15 mouse cellular contexts compared by ENCODE assay signal in the genomic region with DNA sequence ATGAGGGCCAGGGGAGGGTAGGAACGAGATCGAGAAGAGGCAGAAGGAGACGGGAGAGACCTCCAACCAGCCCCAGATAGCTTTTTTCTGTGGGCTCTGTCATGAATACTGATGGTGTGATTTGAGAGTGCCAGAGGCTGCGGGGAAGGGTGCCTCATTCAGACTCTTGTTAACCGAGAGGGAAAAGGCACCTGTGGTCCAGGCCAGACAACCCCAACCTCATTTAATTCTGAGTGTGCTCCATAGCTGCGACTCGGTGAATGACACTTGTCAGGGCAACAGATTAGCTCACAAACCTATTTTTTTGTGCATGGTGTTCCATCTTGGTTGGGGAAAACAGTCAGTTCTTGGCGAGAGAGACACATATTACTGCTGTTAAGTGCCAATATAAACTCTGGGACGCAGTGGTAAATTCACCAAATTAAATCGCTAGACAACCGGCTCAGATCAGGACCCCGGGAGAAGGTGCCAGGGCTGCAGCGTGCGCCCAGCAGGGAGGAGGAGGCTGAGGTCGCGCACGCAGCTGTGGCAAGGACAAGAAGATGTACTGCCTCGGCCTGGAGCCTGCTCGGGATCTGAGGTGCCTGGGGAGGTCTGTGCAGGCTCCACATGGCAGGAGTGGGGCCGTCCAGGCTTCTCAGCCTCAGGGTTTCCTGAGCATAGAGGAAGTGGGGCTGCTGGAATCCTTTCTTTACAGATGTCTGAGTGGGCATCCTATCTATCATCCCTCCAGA.
DNase-seq lines count a peak whose midpoint lies in the region; ATAC-seq and TF ChIP-seq lines count a peak whose summit lies in the region.
"Had no signal": no experiment of that assay in that cellular context is flagged by ENCODE, and none has a peak within 500 bp of the region (broad histone marks: within the 10 kb centered on the region; RNA-seq: fewer than 3 reads in every experiment).

No protein-coding gene starts in this region.

- no peak overlapping the region for H3K4me2 ChIP-seq in heart, embryonic 12.5 days
- no peak overlapping the region for H3K4me2 ChIP-seq in hindbrain, embryonic 16.5 days (ENCODE audit: low read length)

- no peak for TF ChIP-seq CTCF in olfactory bulb, adult 2 months (IDR thresholded peaks at IDR 0.05; ENCODE audit: insufficient read depth, low read depth, low read length)

- peak overlapping the region; percentile 36; the same call in 1 of the 2 replicates for H3K27ac ChIP-seq in heart, embryonic 12.5 days (ENCODE audit: poor library complexity, severe bottlenecking)
- peak overlapping the region; percentile 15 for H3K27ac ChIP-seq in hindbrain, embryonic 16.5 days (ENCODE audit: low read depth, low read length)
- H3K27ac ChIP-seq in olfactory bulb, adult 2 months (ENCODE audit: insufficient read depth, low read depth, low read length) = peak overlapping the region; percentile 38
- H3K27ac ChIP-seq: limb, embryonic 15.5 days; macrophage had no signal

- no peak for ATAC-seq in heart, embryonic 12.5 days (ENCODE audit: insufficient number of reproducible peaks, low FRiP score)
- no peak for ATAC-seq in hindbrain, embryonic 16.5 days
- ATAC-seq in monocyte, adult 5-6 weeks (replicated peaks; ENCODE audit: insufficient number of reproducible peaks, low FRiP score, low TSS enrichment, poor library complexity, severe bottlenecking) = no peak

- no peaks in the 10 kb centered on the region for H3K36me3 ChIP-seq in heart, embryonic 12.5 days
- no peaks in the 10 kb centered on the region for H3K36me3 ChIP-seq in hindbrain, embryonic 16.5 days (ENCODE audit: control insufficient read depth, insufficient read depth, low read length)
- H3K36me3 ChIP-seq: limb, embryonic 15.5 days had no signal

- intact Hi-C loops in heart, postnatal 36 days (cut with DNase I) = no loop called here

- no peak for TF ChIP-seq POLR2A in olfactory bulb, adult 2 months (IDR thresholded peaks at IDR 0.05; ENCODE audit: insufficient read depth, low read depth, low read length)

- peaks cover 75% of the 10 kb centered on the region for H3K4me1 ChIP-seq in heart, embryonic 12.5 days (replicated peaks)
- H3K4me1 ChIP-seq in hindbrain, embryonic 16.5 days (ENCODE audit: control insufficient read depth, insufficient read depth, low read depth, low read length) = peaks cover 54% of the 10 kb centered on the region
- H3K4me1 ChIP-seq in olfactory bulb, adult 2 months (ENCODE audit: control insufficient read depth, insufficient read depth, low read length) = peaks cover 28% of the 10 kb centered on the region

- 69% methylated on average over 20 of the region's 20 CpGs for WGBS in heart, embryonic 12.5 days
- 21% methylated on average over 20 of the region's 20 CpGs for WGBS in hindbrain, embryonic 16.5 days
- WGBS in olfactory bulb, adult 2 months = 55% methylated on average over 20 of the region's 20 CpGs

- no peak for DNase-seq in heart, postnatal 36 days
- DNase-seq in lung, postnatal 14 days = peak; percentile 13
- no peak for DNase-seq in lung, adult 18-20 months
- no peak for DNase-seq in adrenal gland, postnatal 14 days
- DNase-seq: adrenal gland, adult 8-10 months; B cell, adult 2 months; cerebellum, adult 11 months; kidney, adult 18-20 months; thymus, adult 18-20 months had no signal

- no peak overlapping the region for H3K9ac ChIP-seq in heart, embryonic 12.5 days
- no peak overlapping the region for H3K9ac ChIP-seq in hindbrain, embryonic 16.5 days (ENCODE audit: low read depth, low read length)
- H3K9ac ChIP-seq: limb, embryonic 15.5 days had no signal

- no peaks in the 10 kb centered on the region for H3K27me3 ChIP-seq in heart, embryonic 12.5 days (replicated peaks)
- no peaks in the 10 kb centered on the region for H3K27me3 ChIP-seq in hindbrain, embryonic 16.5 days (replicated peaks; ENCODE audit: control insufficient read depth, insufficient read depth, low read length)
- H3K27me3 ChIP-seq: limb, embryonic 15.5 days had no signal

- H3K9me3 ChIP-seq in heart, embryonic 12.5 days (replicated peaks) = no peaks in the 10 kb centered on the region
- H3K9me3 ChIP-seq in hindbrain, embryonic 16.5 days (ENCODE audit: control insufficient read depth, low read length) = no peaks in the 10 kb centered on the region
- H3K9me3 ChIP-seq: limb, embryonic 15.5 days had no signal

- no peak overlapping the region for H3K4me3 ChIP-seq in heart, embryonic 12.5 days
- no peak overlapping the region for H3K4me3 ChIP-seq in hindbrain, embryonic 16.5 days (ENCODE audit: low read length)
- H3K4me3 ChIP-seq in olfactory bulb, adult 2 months (ENCODE audit: insufficient read depth, low read depth, low read length) = no peak overlapping the region
- H3K4me3 ChIP-seq: limb, embryonic 15.5 days had no signal
